Mouse (Mus musculus) layer of hippocampus, postnatal 10 days (tissue): ENCODE data around the gene Fars2. TPM values are rescaled to one million over a fixed set of nuclear protein-coding genes. Genes with fewer than 3 reads are reported as not detected.
A peak's percentile ranks its signal among the peaks of the same experiment; 100 is the strongest.

Experiments used
- DNase-seq, 2 experiments: peaks; one replicate each; pipeline ENCODE4 v3.0.0; 2021; ENCODE audit warnings: low spot score in 2 of 2
- total RNA-seq, 2 experiments: library from RNA; stranded (reverse); gene quantifications; 2 replicates each; pipeline ENCODE4 v1.2.3; 2021

Gene Fars2
- total RNA-seq, 2 experiments from 2014 or later = 34.5 to 39.1 TPM

DNA sequence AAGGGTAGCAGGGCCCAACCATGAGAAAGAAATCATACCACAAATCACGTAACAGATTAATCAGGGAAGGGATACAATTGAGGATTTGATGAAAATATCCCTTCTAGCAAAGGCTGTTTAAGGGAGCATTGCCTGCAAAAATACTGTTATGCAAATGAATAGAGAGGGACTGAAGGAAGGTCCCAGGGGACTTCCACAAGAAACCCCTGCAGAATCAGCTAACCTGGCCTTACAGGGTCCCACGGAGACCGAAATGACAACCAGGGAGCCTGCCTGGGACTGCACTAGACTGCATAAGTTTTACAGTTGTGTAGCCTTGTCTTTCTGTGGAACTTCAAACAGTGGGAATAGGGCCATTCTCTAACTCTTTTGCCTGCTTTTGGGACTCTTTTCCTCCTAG, 98.8 kb downstream of the Fars2 start:
- no peak for DNase-seq

DNA sequence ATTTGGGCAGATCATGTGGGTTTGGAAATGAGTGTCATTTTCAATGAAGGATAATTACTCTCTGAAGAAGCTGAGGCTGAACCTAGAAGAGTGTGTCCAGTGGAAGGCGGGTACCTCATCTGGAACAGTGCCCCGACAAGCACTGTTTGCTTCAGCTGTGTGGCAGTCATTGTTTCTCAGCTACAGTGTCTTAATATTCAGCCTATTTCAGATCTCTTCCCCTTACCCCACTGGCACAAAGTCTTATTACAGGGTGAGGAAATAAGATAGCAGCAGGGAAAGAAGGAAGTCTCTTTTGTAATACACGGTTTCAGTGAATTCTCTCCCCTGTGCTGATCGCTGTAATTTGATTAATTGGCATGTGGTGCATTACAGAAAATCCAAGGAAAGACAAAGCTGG, 101.1 kb downstream of the Fars2 start:
- DNase-seq = no peak

DNA sequence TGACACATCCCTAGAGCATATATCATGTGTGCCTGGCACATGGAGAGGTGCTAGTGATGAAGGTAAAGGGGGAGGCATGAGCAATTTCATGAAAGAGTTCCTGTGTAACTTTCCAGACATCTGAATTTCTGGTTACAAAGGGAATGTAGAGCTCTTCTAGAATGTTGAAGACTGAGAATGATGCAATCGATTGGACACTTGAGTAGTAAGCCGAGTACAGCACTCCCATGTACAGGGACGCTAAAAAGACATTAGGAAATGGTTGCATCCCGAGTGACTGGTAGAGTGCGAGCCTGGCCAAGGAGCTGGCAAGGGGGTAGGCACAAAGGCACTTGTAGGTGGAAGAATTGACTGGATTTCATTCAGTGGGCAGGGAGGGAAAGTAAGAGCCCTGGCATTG, 102.3 kb downstream of the Fars2 start:
- DNase-seq = no peak

DNA sequence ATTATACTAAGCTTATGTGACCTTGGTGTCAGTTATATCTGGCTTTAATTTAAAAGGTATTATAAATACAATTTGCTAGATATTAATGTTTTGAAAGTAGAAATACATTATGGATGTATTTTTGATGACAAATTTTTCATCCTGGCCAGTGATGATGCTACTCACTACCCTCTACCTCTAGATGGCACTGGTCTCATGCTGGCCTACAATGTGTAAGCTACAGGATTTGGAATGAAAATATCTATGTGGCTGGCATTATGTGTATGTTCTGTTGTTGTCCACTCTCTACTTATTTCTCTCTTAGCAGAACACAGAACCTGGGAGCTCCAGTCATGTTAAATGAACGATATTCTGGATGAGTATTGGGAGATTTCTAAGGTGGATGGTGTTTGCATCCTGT, 104.7 kb downstream of the Fars2 start:
- DNase-seq = no peak

DNA sequence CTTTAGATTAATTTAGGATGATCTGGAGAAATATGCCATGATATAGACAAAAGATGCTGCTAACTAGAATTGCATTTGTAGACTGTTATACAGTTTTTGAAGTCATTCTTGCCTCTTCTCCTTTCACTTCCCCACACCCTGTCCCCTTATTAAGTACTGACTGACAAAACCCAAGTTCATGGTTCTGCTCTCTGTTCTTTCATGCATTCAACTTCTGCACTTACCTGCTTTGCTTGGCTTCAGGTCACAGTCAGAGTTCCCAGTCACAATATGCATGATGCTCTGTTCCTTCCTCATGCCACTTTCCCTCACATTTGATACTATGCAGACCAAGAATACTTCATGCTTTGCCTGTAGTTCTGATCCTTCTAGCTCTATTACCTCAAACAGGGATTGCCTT, 105.5 kb downstream of the Fars2 start:
- DNase-seq = no peak

DNA sequence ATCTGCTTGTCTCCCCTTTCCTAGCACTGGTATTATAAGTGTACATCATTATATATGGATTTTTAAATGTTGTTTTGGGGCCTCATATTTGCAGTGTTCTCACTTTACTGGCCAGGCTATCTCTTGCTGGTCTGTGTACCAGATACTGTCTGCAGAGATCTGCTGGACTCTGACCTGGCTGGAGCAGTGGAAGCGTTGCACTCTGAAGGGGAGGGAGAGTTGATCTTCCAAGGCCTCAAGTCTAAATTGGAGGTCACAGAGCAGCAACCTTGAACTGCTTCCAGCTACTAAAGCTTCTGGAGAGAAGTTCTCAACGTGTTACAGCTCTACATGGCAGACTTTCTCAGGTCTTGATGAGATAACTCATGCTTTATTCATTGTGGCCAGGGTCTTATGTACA, 107.2 kb downstream of the Fars2 start:
- DNase-seq = no peak

DNA sequence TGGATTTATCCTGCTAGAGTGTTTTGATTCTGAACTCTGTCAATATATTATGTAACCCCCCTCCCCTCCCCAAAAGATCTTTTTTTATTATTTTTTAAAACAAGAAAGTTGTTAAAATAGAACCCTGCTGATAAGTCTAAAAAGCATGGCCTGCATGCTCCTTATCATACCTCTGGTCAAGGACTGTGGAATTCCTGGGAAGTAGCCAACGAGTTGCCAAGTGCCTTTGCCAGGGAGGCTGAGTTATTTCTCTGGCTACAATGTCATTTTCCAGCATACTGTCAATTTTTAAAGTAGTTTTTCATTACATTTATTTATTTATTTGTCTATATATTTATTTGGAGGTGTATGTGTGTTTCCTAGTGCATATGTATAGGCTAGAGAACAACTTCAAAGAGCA, 125.0 kb downstream of the Fars2 start:
- no peak for DNase-seq

DNA sequence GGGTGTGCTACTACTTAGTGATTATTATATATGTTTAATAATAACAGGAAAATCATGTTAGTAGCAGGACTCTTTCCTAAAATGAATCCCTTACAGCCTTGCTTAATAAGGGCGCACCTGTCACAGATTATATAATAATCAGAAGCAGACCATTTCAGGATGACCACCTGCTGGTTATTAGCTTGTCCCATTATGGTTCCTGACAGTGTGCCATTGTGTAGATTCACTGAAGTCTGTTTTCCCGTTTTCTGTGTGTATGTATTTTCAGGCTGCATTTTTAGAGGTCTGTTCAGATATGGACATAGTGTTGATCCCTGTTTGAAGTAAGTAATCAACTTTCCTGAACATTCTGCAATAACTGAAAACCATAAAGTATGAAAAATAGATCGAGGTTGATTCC, 136.7 kb downstream of the Fars2 start:
- no peak for DNase-seq

DNA sequence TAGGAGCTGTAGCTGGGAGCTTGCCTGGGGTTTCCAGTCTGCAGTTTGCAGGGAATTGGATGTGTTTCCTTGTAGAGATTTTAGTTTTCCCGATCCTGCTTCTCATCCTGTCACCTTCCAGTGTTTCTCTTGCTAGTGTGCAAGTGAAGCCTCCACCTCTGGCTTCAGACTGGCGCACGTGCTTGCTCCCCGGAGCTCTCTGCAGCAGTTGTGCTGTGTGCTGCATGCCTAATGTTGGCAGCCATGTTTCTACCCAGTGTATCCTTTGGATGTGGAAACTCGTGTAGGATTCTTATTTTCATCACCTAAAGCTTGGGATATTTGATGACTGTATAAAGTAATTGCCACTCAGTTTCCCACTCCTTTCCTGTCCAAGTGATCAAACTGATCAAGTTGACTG, 140.0 kb downstream of the Fars2 start:
- DNase-seq = no peak

DNA sequence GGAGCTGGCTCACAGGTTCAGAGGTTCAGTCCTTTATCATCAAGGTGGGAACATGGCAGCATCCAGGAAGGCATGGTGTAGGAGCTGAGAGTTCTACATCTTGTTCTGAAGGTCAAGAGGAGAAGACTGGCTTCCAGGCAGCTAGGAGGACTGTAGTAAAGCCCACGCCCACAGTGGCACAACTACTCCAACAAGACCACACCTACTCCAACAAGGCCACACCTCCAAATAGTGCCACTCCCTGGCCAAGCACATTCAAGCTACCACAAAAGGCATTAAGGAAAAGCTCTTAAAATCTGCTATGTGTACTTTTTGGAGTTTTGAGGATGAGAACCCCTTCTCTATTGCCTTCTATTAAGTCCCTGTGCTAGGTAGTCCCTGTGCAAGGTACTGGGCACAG, 142.5 kb downstream of the Fars2 start:
- no peak for DNase-seq

DNA sequence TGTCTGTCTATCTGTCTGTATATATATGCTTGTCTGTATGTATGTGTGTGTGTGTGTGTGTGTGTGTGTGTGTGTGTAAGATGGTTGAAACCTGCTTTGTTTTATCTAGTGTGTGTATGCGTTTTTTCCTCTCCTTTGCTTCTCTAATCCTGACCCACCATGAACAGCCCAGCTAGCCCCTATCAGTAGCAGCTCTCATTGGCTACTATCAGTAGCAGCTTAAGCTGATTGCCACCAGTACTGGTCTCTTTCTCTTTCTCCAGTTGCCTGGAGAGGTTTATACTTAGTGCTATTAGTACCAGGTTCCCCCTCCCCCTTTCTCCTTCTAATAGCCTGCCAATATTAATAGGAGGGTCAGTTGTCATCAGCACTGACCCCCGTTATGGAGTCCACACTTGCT, 144.1 kb downstream of the Fars2 start:
- no peak for DNase-seq

DNA sequence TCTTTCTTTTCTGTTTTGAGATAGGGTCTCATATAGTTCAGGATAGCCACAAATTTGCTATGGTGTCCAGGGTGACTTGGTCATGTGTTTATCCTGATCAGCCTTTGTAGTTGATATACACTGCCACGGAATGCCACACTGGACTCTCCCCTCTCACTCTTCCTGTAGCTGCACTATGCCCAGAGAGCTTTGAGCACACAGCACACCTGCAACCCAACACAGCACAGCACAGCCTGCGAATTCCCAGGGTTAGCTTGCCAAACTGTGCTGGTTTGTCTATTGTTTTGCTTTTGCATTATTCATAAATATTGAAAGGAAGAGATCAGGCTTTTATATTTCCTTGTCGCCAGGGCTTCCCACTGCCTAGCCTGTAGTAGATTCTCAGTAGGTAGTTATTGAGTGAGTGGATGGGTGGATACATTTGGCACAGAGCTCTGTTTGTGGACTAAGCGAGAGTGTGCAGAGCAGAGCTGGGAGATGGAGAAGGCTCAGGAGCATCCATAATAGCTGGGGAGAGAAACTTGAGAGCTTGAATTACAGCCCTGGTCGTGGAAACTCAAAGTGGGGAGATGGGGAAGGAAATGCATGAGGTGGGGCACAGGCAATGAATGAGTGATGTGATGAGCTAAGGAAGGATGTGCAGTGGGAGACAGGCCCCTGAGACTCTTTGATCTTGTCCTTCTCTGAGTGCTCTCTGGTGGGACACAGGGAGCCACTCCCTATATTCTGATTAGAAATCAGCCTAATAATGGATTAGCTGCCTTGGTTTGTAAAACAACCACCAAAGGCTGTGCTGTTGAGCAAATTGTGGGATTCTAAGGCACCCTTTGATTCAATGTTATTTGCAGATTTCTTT, 146.3 kb downstream of the Fars2 start:
- no peak for DNase-seq

DNA sequence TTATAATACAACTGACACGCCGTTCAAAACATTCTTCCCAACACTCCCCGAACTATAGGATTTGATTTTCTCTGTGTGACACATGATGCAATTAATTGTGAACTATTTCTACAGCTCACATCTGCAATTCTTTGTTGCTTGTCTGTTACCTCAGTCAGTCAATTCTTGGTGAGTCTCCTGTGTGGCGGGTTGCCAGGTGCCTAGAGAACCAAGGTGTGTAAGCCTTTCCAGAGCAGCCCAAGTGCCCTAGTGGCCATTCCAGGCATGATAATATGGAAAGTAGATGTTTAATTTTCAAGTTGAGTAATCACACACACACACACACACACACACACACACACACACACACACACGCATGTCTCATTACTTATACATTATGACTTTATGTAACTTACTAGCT, 147.2 kb downstream of the Fars2 start:
- no peak for DNase-seq

DNA sequence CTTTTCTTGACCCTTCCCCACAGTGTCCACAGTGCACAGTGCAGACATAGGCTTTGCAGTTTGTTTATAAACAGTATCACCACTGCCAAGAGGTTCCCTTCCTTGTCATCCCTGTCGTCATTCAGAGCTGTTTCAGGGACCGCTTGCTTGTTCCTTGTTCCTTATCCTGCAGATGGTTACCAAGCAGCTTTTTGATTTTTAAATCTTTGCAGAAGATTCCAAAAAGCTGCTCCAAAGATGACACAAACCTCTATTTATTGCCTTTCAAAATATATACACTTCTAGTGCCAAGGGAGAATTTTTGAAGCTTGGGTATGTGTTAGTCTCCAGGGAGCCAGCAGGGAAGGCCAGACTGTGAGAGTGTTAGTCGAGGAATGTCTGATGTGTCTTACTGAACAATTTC, 148.1 kb downstream of the Fars2 start:
- no peak for DNase-seq

DNA sequence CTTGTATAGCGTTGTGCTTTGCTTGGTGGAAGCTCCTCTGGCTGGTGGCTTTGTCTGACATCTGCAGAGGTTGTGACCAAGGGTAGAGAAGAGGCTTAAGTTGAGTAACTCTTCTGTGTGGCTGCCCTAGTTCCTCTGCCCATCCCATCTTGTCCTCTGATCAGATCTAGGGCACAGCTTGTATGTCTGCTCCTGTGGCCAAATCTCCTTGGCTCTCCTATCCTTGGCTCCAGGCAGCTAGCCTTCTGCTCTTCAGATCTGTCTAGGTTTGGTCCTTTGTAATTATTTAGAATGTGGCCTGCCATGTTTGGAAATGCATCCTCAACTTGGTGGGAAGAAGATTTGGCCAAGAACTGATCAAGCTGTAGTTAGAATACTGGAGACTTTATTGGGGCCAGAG, 150.2 kb downstream of the Fars2 start:
- DNase-seq = no peak

DNA sequence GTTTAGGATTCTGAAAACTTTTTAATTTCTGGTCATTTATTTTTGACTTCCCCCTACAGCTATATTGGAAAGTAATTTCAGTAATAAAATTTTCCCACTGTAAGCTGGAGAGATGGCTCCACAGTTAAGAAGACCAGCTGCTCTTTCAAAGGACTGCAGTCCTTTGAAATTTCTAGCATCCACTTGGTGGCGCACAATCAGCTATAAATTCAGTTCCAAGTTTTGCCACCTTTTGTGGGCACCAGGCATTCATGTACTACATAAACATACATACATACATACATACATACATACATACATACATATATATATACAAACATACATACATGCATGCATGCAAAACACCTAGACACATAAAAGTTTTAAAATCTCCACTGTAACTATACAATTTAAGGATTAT, 153.7 kb downstream of the Fars2 start:
- no peak for DNase-seq

DNA sequence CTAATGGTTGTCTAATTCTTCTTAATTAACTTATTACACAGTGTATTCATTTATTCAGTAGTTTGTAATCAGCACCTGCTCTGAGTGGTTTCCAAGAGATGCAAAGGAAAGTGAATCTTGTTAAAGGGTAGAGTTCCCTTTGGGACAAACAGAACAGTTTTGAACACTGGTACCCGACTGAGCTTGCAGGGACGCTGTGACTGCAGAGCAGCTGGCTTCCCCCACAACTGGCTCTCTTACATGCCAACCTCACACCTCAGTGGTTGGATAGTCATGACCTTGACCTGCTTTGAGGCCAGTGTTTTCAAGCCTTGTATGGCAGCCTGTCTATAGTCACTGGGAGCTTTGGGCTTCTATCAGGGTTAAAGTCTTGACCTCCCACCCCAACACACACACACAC, 156.3 kb downstream of the Fars2 start:
- no peak for DNase-seq

DNA sequence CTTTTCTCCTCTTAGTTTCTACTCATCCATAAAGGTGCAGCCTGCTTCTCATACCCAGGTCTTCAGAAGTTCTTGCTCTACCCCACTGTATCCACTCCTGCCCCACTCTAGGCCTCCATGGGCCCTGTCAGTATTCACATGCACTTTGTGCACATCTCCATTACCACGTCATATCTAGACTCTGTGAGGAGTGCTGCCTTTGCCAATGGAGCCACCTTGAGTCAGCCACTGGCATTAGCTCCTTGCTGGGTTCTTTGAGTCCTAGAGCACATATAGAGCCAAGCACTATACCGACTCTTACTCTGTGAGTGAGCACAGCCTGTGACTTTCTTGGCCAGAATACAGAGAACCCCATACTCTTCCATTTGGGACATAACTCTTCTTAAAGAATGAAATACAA, 159.0 kb downstream of the Fars2 start:
- DNase-seq = no peak

DNA sequence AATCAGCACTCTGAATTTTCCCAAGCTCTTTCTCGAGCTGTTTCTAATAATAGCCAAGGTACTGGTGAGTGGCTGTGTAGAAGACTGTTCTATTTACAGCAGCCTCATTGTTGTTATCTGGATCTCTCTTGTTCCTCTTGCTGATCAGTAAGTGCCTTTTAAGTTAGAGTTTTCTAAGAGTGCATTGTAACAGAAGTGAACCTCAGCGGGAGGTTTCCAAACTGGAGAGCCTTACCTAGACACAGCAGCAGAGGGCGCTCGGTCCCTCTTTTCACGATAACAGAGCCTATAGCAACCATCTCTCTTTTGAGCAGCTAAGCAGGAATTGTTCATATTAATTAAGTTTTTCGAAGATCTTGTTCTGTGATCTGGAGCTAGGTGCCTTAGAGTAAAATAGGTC, 164.8 kb downstream of the Fars2 start:
- DNase-seq = peak; percentile 86 to 88

DNA sequence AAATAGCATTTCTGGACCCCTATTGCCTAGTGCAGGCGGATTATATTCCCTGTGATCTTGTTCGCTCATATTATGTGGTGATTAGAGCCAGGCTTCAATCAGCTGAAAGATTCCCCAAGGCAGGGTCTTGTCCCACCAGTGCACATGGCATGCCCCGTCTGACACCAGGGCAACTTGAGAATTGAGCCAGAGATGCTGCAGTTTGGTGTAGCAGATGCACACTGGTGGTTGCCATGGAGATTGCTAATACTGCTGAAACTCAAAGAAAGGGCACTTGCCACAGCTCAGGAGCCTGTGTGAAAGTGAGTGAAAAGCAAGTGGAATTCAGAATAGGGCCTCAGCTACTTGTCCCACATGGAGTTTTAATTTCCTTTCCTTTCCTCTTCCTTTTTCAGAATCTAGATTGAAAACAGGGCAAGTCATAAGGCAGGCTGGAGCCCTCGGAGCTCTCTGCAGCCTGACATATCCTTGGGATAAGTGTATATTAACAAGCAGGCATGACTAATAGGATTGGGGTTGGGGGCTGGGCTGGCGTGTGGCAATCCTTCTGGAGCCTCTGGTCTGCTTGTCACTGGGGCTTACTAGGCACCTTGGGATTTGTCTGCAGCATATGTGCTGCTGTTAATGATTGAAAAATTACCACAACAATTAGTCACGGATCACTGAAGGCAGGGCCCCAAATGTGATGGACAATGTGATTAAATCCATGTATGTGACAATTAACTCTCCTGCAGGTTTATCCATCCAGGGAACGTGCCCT, 165.8 kb downstream of the Fars2 start:
- peak; percentile 34 to 45 for DNase-seq

DNA sequence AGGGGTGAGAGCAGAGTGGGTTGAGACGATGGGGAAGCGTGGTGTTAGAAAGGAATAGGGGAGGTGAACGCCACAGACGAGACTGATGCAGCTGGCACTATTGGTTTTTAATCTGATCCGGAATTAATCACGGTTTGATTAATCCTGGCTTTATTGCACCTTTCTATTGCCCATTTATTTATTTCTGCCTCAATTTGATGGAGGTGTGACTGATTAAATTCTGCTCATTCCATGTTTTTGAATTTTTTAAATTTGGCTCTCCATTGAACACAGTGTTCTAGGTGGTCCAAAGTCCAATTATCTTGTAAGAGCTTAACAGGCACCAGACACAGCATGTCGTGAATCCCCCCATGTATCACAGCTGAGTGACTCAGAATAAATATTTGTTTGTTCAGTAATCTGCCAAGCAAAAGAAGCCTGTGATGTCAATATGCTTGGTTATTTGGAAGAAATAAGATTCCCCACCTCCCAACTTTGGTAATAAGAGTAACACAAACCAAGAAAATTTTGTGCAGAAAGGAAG, 166.4 kb downstream of the Fars2 start:
- DNase-seq = no peak

DNA sequence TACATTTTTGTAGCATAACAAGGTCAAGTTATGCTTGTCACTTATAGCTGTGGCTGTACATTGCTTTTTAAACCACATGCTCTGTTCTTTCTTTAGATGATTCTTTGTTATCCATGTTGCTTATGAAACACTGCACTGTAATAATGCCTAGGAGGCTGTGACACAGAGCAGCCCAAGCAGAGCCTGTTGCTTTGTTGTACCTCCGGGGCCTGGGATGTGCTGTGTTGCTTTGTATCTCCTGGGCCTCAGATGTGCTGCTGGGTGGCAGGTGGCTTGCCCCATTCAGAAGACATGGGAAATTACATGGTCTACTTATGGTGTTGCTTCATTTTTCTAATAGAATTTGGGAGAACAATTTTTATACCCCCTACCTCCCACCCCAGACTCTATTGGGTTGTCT, 166.9 kb downstream of the Fars2 start:
- no peak for DNase-seq

DNA sequence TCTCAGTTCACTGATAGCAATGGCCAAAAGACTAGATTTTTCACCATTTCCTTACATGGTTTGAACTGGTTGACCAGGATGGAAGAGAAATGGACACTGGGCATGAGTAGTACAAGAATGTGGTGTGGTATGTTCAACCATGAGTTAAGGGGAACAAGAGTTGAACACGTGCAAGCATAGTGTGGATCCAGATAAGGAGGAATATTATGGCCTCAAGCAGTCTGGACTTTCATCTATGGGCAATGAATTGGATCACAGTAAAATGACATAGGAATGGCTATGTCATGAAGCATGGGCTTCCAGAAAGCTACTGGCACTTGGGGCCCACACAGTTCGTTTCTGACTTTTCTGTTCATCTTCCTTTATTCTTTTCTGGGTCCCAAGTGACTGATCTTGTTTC, 168.0 kb downstream of the Fars2 start:
- DNase-seq = no peak
